Comparison of ENCODE assay signal across 10 mouse cellular contexts in the genomic region with DNA sequence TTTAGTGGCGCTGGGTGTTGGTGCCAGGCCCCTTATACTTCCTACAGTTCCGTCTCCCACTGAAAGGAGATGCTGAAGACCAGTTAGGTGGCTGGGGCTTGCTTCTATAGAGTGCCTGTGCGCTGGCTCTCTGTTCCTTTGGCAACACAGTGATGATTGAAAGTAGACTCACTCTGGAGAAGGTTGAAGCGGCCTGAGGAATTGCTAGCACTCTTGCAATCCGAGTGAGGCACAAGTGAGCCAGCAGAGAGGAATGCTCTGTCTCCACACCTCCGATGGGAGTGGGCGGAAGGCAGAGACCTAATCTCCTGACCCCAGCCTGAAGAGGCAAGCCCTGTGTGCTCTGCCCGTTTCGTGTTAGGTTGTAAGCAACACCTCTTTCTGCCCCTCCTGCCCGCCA. TPM values are rescaled to one million over a fixed set of nuclear protein-coding genes. Genes with fewer than 3 reads are reported as not detected.
DNase-seq lines count a peak whose midpoint lies in the region; ATAC-seq and TF ChIP-seq lines count a peak whose summit lies in the region.
"Had no signal": no experiment of that assay in that cellular context is flagged by ENCODE, and none has a peak within 500 bp of the region (broad histone marks: within the 10 kb centered on the region; RNA-seq: fewer than 3 reads in every experiment).

No protein-coding gene starts in this region.

- no peak for TF ChIP-seq CTCF in left cerebral cortex, adult 2 months (IDR thresholded peaks at IDR 0.05)

- intact Hi-C loops in left cerebral cortex, adult 2 months (cut with DNase I), result loop anchor here (5.0 kb wide), 1 partner anchor 104 kb away; no protein-coding TSS in a partner anchor

- no peaks in the 10 kb centered on the region for H3K9me3 ChIP-seq in liver, embryonic 13.5 days (replicated peaks)
- H3K9me3 ChIP-seq: forebrain, embryonic 15.5 days had no signal

- DNase-seq in cerebellum, adult 18-20 months, result peak; percentile 53 to 60
- no peak for DNase-seq in left cerebral cortex, adult 2 months (ENCODE audit: extremely low spot score in 1 of 2, low spot score in 2 of 2)
- no peak for DNase-seq in left cerebral cortex, adult 9 months (ENCODE audit: low spot score in 2 of 2)
- peak; percentile 50 for DNase-seq in cerebellum, adult 8-10 months
- DNase-seq in liver, embryonic 13.5 days, result no peak
- no peak for DNase-seq in gastrocnemius, postnatal 25 days
- DNase-seq in frontal cortex, postnatal 14 days (ENCODE audit: low spot score in 2 of 2), result no peak
- DNase-seq: B cell, adult 2 months had no signal

- H3K4me2 ChIP-seq in liver, embryonic 13.5 days, result peak overlapping the region; percentile 83; the same call in 1 of the 2 replicates
- H3K4me2 ChIP-seq: forebrain, embryonic 15.5 days had no signal

- peaks cover 45% of the 10 kb centered on the region for H3K4me1 ChIP-seq in liver, embryonic 13.5 days (replicated peaks)

- peak overlapping the region; percentile 36; the same call in 1 of the 2 replicates for H3K27ac ChIP-seq in left cerebral cortex, adult 2 months
- no peak overlapping the region for H3K27ac ChIP-seq in liver, embryonic 13.5 days
- H3K27ac ChIP-seq: forebrain, embryonic 15.5 days had no signal

- peak overlapping the region; percentile 80 for H3K4me3 ChIP-seq in left cerebral cortex, adult 2 months
- H3K4me3 ChIP-seq in liver, embryonic 13.5 days (replicated peaks), result no peak overlapping the region
- H3K4me3 ChIP-seq: forebrain, embryonic 15.5 days had no signal

- ATAC-seq in cerebellum, adult (ENCODE audit: insufficient number of reproducible peaks, low FRiP score, low TSS enrichment), result no peak
- ATAC-seq in liver, embryonic 13.5 days (ENCODE audit: low read depth), result no peak
- ATAC-seq: forebrain, embryonic 15.5 days had no signal

- peaks cover 57% of the 10 kb centered on the region for H3K27me3 ChIP-seq in liver, embryonic 13.5 days

- no peak overlapping the region for H3K9ac ChIP-seq in liver, embryonic 13.5 days
- H3K9ac ChIP-seq: forebrain, embryonic 15.5 days had no signal

- H3K36me3 ChIP-seq in liver, embryonic 13.5 days, result peaks cover 7% of the 10 kb centered on the region; the same call in 1 of the 2 replicates
- H3K36me3 ChIP-seq: forebrain, embryonic 15.5 days had no signal

- WGBS in liver, embryonic 13.5 days (ENCODE audit: insufficient replicate concordance), result 52% methylated on average over 10 of the region's 10 CpGs

RNA-seq across cellular contexts. Expression of a gene that starts 2.5 kb away (rescaled TPM):
- 10 to 100 TPM; 16.7 to 26.9 TPM for total RNA-seq in left cerebral cortex, adult 2 months (2021)
- polyA plus RNA-seq in liver, embryonic 13.5 days (2015; fragmentation: Nextera tagmentation; extraction: Ambion mirVana), result 2.6 and 2.8 TPM in 2 replicates
- total RNA-seq in gastrocnemius, postnatal 25 days (2021), result 1 to 10 TPM; 1.7 to 1.8 TPM

RNA-seq across cellular contexts. Expression of a gene that starts 57.5 kb away (rescaled TPM):
- 10 to 100 TPM; 45.3 to 50.5 TPM for total RNA-seq in left cerebral cortex, adult 2 months (2021)
- polyA plus RNA-seq in liver, embryonic 13.5 days (2015; fragmentation: Nextera tagmentation; extraction: Ambion mirVana), result 256 and 281 TPM in 2 replicates
- 10 to 100 TPM; 42.5 to 67.6 TPM for total RNA-seq in gastrocnemius, postnatal 25 days (2021)

Comparison
In these comparisons a context has a peak if more than half of its experiments do, and no peak if none do; other contexts are left out.
1. DNase-seq: peak in cerebellum, adult 18-20 months (2 of 2) and cerebellum, adult 8-10 months (single experiment); none in left cerebral cortex, adult 2 months (0 of 2), left cerebral cortex, adult 9 months (0 of 2), liver, embryonic 13.5 days (single experiment), gastrocnemius, postnatal 25 days (single experiment) and frontal cortex, postnatal 14 days (0 of 2).
2. RNA of a gene that starts 2.5 kb away (total RNA-seq): 16.7 to 26.9 TPM in left cerebral cortex, adult 2 months; 1.7 to 1.8 TPM in gastrocnemius, postnatal 25 days; every median in the first group is over 4 times any median in the second.